Mouse (Mus musculus) liver, adult 2 months (tissue): ENCODE data around the gene Gm20403. TPM values are rescaled to one million over a fixed set of nuclear protein-coding genes. Genes with fewer than 3 reads are reported as not detected.

Experiments
- DNase-seq: peaks from one replicate; pipeline ENCODE4 v3.0.0-alpha.2; 2011; ENCODE audit warnings: low read depth, low spot score; ENCODE audit errors: extremely low read depth
- H3K27ac ChIP-seq: fragments of 200-500 bp; replicated peaks from 2 replicates; pipeline ENCODE4 v1.5.1; 2012; ENCODE audit warnings: low read depth, mild to moderate bottlenecking, control low read depth, inconsistent platforms, low read length; ENCODE audit not compliant: insufficient read depth
- H3K27me3 ChIP-seq: fragments of 200-500 bp; 2 replicates; pipeline ENCODE4 v1.6.1; 2012; ENCODE audit warnings: mild to moderate bottlenecking, moderate library complexity, low read length, inconsistent platforms; ENCODE audit not compliant: control insufficient read depth, insufficient read depth
- H3K36me3 ChIP-seq: fragments of 200-500 bp; 2 replicates; pipeline ENCODE4 v1.6.1; 2012; ENCODE audit warnings: low read length, inconsistent platforms; ENCODE audit not compliant: control insufficient read depth, insufficient read depth
- H3K4me1 ChIP-seq: fragments of 200-500 bp; 2 replicates; pipeline ENCODE4 v1.6.1; 2011; ENCODE audit warnings: low read length; ENCODE audit not compliant: control insufficient read depth, insufficient read depth
- H3K4me3 ChIP-seq: fragments of 200-500 bp; 2 replicates; pipeline ENCODE4 v1.5.1; 2011; ENCODE audit warnings: low read depth, mild to moderate bottlenecking, control low read depth, low read length, moderate library complexity; ENCODE audit not compliant: insufficient read depth
- H3K79me2 ChIP-seq: fragments of 200-500 bp; 2 replicates; pipeline ENCODE4 v1.6.1; 2012; ENCODE audit warnings: inconsistent platforms, mild to moderate bottlenecking, low read length, moderate library complexity; ENCODE audit not compliant: control insufficient read depth, insufficient read depth
- H3K9ac ChIP-seq: fragments of 200-500 bp; 2 replicates; pipeline ENCODE4 v1.6.1; 2012; ENCODE audit warnings: low read depth, mild to moderate bottlenecking, control low read depth, inconsistent platforms, low read length
- CTCF ChIP-seq: fragments of 200-500 bp; IDR thresholded peaks from 2 replicates; pipeline ENCODE4 v1.5.1; 2011; ENCODE audit warnings: low read depth, low read length, control low read depth
- POLR2A ChIP-seq: fragments of 200-500 bp; IDR thresholded peaks from 2 replicates; pipeline ENCODE4 v1.6.1; 2011; ENCODE audit warnings: low read length, control low read depth; ENCODE audit not compliant: insufficient read depth; ENCODE audit errors: extremely low read depth
- WGBS: fragments of 180-500 bp; shearing (Covaris S2); methylation state at CpG from one replicate; pipeline ENCODE4 v1.1.7; 2018; 5-methylcytosine and 5-hydroxymethylcytosine counted together
- polyA plus RNA-seq: library from polyadenylated mRNA; depleted of rRNA; stranded (reverse); fragments of >200 nt; gene quantifications from 2 replicates; pipeline ENCODE4 v1.2.3, GENCODE M21; 2012
- total RNA-seq: library from RNA; depleted of rRNA; stranded (reverse); fragments of >200 nt; gene quantifications from 2 replicates; pipeline ENCODE4 v1.2.3, GENCODE M21; 2014

The Gm20403 gene
- total and polyA plus RNA-seq, 2 experiments = not detected

- TF ChIP-seq POLR2A (no peak), CTCF (no peak)
- Histone ChIP-seq H3K27me3 (no peaks in the 10 kb centered on the region), H3K79me2 (0 out of 2 replicates have a peak, but pooled peaks cover under 1% of the 10 kb centered on the region), H3K9ac (no peak overlapping the region), H3K4me1 (peaks cover 4% of the 10 kb centered on the region), H3K4me3 (no peak overlapping the region), H3K27ac (no peak overlapping the region), H3K36me3 (no peaks in the 10 kb centered on the region)
- WGBS = 86% methylated on average over 4 of the region's 4 CpGs
- DNase-seq = no peak
These were observed 2.1 kb upstream of the Gm20403 start for GRCm38 (mm10) chr12:54988323-54988850.

GRCm38 (mm10) chr12:54987156-54987555 lies 827 bp upstream of the Gm20403 start:
- Histone ChIP-seq H3K36me3 (no peaks in the 10 kb centered on the region), H3K4me1 (peaks cover 4% of the 10 kb centered on the region), H3K9ac (no peak overlapping the region), H3K27me3 (no peaks in the 10 kb centered on the region), H3K79me2 (peaks cover 8% of the 10 kb centered on the region; the same call in 1 of the 2 replicates), H3K27ac (no peak overlapping the region), H3K4me3 (no peak overlapping the region)
- no peak for DNase-seq
- TF ChIP-seq CTCF (no peak), POLR2A (no peak)
- WGBS = 96% methylated on average over 2 of the region's 2 CpGs

GRCm38 (mm10) chr12:54985257-54986051 lies 875 bp downstream of the Gm20403 start:
- 2% methylated on average over 113 of the region's 117 CpGs for WGBS
- H3K9ac ChIP-seq = peak overlapping the region; percentile 89
- peaks cover 11% of the 10 kb centered on the region; the same call in 1 of the 2 replicates for H3K79me2 ChIP-seq
- H3K4me3 ChIP-seq = peak overlapping the region; percentile 90
- H3K4me1 ChIP-seq = peaks cover 4% of the 10 kb centered on the region
- peak overlapping the region; percentile 67 for H3K27ac ChIP-seq
- no peaks in the 10 kb centered on the region for H3K36me3 ChIP-seq
- H3K27me3 ChIP-seq = no peaks in the 10 kb centered on the region
- TF ChIP-seq CTCF = 0 out of 2 replicates have a peak, but pooled peaks have one; percentile 8
- TF ChIP-seq POLR2A = 0 out of 2 replicates have a peak, but pooled peaks have one; percentile 5
- DNase-seq = no peak

- Histone ChIP-seq H3K4me1 (peaks cover 4% of the 10 kb centered on the region), H3K4me3 (peak overlapping the region; percentile 90), H3K27ac (peak overlapping the region; percentile 67), H3K27me3 (no peaks in the 10 kb centered on the region), H3K79me2 (peaks cover 11% of the 10 kb centered on the region; the same call in 1 of the 2 replicates), H3K36me3 (no peaks in the 10 kb centered on the region), H3K9ac (peak overlapping the region; percentile 89)
- WGBS = 2% methylated on average over 41 of the region's 42 CpGs
- DNase-seq = peak; percentile 64
- TF ChIP-seq POLR2A (0 out of 2 replicates have a peak, but pooled peaks have one; percentile 41), CTCF (0 out of 2 replicates have a peak, but pooled peaks have one; percentile 12)
These were observed 1.6 kb downstream of the Gm20403 start for GRCm38 (mm10) chr12:54984701-54985256.

GRCm38 (mm10) chr12:54982935-54983715 lies 3.2 kb downstream of the Gm20403 start:
- 89% methylated on average over 7 of the region's 7 CpGs for WGBS
- H3K9ac ChIP-seq = no peak overlapping the region
- peaks cover 18% of the 10 kb centered on the region for H3K79me2 ChIP-seq
- no peaks in the 10 kb centered on the region for H3K27me3 ChIP-seq
- H3K4me3 ChIP-seq = no peak overlapping the region
- peaks cover 6% of the 10 kb centered on the region for H3K4me1 ChIP-seq
- H3K27ac ChIP-seq = no peak overlapping the region
- TF ChIP-seq CTCF = no peak
- no peak for TF ChIP-seq POLR2A
- DNase-seq = no peak
- H3K36me3 ChIP-seq = no peaks in the 10 kb centered on the region
